Mouse (Mus musculus) cerebellum, adult 9-11 months (tissue): ENCODE results near the gene Cort.
A peak's percentile ranks its signal among the peaks of the same experiment; 100 is the strongest.
"Not testable (repeated sequence)": the region's sequence is repeated elsewhere in the genome, so short reads cannot be mapped to it uniquely, and the experiment has no call there.

Experiments
- DNase-seq: peaks from one replicate; pipeline ENCODE4 v3.0.0; 2022

The Cort gene

DNA sequence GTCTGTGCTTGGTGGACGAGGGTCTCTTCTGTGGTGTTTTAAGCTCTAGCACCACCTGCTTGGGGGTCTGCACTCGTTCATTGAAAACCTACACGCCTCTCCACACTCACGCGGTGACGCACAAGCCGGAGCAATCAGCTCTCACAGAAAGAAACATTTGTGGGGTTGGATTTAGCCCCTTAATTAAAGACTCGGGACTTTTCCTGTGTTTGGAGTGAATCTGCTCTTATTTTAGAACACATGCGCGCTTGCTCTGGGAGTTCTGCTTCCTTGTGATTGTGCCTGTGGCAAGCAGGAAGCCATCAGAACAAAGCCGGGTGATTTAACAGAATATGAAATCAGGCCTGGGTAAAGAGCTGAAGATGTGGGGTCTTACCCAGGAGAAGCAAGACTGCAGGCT, at the start of gene Cort:
Cort (minus strand) TSS at position 101 of the 400 bp plus-strand sequence.
- no peak for DNase-seq

GRCm38 (mm10) chr4:149173661-149174060, 47.1 kb upstream of the Cort start:
- no peak for DNase-seq

DNA sequence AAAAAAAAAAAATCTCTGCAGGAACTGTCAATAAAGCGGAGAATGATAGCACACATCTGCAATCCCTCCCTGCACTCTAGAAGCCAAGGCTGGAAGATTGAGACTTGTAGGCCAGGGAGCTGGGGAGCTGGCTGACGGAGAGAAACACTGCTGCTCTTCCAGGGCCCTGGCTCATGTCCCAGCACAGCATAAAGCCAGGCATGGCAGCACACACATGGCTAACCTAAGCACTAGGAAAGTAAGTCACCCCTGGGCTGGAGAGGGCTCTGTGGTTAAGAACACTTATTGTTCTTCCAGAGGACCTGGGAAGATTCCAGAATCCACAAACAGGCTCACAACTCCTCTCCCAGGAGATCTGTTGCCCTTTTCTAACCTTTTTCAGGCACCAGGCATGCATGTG, 46.1 kb upstream of the Cort start:
- peak; percentile 36 for DNase-seq

- no peak for DNase-seq
These were observed 45.5 kb upstream of the Cort start for GRCm38 (mm10) chr4:149172083-149172482.

GRCm38 (mm10) chr4:149171581-149171981, 45.0 kb upstream of the Cort start:
- DNase-seq: no peak

DNA sequence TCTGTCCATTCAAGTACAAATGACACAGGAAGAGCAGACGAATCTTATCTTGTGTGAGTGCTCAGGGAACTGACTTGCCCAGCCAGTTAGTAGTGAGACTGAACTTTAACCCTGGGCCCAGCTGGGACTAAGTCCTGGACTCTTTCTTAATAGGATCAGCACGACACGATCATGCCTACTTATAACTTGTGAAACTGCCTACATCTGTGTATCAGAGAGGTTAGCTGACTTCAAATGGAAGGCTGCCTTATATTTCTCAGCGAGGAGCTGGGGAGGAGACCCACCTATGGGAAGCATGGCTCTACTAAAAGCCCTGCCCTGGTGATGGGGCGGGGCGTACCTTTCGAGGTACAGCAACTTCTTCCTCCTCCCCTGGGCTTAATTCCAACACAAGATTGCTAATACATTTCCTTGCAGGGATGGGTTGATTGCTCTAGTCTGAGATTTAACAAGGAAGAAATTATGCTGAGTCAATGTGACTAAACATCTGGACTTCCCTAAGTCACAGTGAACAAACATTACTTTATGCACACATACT, 43.9 kb upstream of the Cort start:
- DNase-seq: no peak

GRCm38 (mm10) chr4:149169926-149170325, 43.4 kb upstream of the Cort start:
- DNase-seq: not testable (repeated sequence)

DNA sequence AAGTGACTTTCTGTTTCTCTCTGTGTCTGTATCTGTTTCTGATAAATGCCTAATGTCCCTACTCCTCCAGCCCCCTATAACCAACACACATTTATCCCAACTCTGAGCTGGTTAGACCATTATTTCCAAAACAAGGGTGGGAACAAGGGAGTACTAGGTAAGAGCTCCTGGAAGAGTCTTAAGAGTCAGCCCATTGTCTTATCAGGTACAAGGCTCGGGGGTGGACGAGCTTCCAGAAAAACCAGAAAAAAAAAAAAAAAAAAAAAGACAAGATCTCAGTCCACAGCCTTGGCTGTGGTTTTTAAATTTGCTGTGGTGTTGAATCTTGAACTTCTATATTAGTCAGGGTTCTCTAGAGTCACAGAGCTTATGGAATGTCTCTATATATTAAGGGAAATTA, 41.5 kb upstream of the Cort start:
- no peak for DNase-seq

GRCm38 (mm10) chr4:149166957-149167611, 40.5 kb upstream of the Cort start:
- DNase-seq: no peak

DNA sequence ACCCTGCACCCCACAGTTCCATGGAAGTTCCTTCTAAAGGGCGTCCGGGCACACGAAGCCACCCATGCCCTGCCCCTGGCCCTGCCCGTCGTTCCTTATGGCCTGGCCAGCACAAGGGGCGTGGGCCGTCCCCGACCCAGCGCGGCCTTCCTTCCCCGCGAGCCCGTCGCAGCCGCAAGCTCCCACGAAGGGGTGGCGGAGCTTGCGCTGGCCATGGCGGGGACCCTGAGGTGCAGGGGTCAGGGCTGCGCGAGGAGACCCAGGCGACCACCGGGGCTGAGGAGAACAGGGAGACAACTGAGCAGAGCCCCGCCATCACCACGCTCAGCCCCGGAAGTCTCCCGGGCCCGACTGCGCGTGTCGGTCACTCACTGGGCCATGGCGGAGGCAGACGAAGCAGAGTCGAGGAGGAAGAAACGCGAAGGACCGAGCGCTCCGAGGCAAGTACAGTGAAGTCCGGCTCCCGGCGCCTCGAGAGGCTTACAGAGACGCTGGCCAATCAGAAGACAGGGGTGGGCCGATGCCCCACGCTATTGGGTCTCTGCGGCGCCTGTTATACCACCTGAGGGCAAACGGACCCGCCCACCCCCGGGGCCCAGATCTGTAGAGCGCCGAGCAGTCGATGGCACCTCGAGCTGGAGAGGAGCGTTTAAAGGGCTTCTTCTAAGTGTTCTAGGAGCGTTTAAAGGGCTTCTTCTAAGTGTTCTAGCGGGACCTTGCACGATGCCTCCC, 39.8 kb upstream of the Cort start, which contains the start of gene Pgd:
Pgd (minus strand) TSS at position 557 of the 732 bp plus-strand sequence.
- DNase-seq: peak; percentile 95

- DNase-seq: no peak
These were observed 37.6 kb upstream of the Cort start for GRCm38 (mm10) chr4:149164150-149164549.

DNA sequence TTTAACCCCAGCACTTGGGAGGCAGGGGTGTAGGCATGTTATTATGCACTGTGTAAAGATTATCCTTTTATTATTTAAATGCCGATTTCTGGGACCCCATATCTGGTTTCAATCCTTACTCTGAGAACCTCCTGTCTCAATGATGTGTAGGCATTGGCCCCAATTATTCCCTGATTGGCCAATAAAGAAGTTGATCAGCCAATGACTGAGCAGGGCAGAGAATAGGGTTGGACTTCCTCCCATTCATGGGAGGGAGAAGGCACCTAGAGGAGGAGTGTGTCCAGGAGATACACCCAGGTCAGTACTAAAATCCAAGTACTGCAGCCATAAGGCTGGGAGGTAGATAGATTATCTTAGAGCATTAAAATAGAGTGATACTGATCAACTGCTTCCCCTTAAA, 36.6 kb upstream of the Cort start:
- DNase-seq: no peak

DNA sequence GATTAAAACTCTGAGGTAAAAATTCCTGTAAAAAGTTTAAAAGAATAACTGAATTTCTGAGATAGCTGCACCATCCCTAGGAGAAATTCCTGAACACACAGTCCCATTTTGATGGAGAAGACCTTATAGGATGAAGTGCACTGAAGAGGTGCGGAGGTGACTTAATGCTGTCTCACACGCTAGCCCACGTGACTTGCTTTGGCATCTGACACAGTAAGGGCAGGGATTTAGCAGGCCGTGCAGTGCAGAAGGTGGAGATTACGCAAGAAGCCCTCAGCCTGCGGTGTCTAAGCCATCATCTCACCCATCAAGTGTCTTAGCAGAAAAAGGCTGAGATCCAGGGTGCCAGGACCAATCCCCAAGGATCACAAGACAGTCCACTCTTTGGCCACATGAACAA, 34.6 kb upstream of the Cort start:
- no peak for DNase-seq

GRCm38 (mm10) chr4:149159891-149160290, 33.3 kb upstream of the Cort start:
- DNase-seq: no peak

DNA sequence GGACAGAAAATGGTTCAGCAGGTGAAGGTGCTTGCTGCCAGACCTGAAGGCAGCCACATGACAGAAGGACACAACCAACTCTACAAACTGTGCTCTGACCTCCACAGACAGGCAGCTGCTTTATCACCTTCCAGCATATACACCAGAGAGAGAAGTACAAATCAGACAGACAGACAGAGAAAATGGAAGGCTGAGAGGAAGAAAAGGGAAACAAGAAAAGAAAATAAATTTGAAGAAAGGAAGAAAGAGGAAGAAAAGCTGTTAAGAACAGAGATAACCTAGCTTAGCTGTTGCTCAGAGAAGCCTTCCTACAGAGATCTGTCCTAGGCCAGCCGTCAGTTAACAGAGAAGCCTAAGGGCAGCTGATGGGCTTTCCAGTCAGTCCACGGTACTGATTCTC, 32.6 kb upstream of the Cort start:
- DNase-seq: no peak

GRCm38 (mm10) chr4:149157415-149157973, 30.9 kb upstream of the Cort start:
- no peak for DNase-seq

DNA sequence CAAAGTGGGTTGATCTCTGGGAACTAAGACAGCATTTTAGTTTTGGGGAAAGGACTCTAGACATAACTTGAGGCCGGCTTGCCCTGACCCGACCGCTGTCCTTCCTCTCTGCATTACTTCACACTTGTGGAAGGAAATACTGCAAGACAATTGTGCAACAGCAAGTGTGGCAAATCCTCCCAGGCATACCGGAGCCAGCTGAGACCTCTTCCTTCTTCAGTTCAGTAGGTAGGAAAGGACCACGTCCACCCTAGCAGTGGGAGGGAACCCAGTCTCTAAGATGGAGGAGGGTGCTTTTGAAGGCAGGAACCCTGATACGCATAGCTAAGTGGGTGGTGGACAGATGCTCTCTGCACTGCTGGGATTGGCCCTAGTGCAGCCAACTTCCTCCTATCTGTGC, 29.1 kb upstream of the Cort start:
- DNase-seq: no peak

DNA sequence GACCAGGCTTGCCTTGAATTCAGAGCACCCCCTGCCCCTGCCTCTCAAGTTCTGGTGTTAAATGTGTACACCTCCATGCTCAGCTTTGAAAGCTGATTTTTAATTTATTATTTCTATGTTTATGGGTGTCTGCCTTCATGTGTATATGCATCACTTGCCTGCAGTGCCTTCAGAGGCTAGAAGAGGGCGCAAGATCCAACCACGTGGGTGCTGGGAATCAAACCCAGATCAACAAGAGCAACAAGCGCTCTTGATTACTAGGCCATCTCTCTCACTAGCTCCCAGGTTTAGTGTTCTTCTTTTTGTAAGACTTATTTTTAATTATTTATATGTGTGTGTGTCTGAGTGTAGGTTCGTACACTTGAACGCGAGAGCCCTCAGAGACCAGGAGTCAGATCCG, 28.3 kb upstream of the Cort start:
- no peak for DNase-seq

DNA sequence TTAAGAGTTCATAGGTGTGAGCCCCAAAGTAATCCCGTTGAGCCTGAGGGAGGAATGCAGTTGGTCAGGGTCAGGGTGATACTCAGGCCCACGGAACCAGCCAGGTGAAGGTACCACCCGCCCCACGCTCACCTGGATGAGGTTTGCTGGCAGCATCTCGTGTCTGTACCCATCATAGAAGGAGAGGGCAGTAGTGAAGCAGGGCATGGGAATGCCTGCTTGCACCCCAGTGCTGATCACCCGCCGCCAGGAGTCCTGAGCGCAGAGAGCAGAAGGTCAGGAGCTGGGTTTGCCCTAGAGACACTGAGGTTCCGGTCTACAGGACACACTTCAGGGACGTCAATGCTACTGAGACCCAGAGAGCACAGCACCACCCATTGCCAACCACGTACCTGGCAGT, 24.2 kb upstream of the Cort start:
- no peak for DNase-seq

DNA sequence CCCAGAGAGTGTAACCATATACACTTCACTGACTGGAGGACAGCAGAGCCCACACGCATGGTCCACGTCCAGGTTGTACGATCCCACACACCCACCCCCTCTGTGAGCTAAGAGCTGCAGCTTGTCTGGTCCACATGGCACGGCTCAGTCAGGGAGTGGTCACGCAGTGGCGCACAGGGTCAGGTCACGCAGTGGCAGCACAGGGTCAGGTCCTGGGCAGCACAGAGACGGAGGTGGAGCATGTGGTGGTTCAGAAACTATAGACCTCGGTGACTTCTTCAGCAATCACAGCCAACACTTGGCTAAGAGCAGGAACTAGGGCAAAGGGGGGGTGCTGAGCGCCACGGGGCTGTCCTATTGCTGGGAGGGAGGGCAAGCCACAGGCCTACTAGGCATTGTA, 23.7 kb upstream of the Cort start:
- DNase-seq: no peak

GRCm38 (mm10) chr4:149149611-149150010, 23.0 kb upstream of the Cort start:
- DNase-seq: no peak

GRCm38 (mm10) chr4:149149196-149149595, 22.6 kb upstream of the Cort start:
- no peak for DNase-seq

DNA sequence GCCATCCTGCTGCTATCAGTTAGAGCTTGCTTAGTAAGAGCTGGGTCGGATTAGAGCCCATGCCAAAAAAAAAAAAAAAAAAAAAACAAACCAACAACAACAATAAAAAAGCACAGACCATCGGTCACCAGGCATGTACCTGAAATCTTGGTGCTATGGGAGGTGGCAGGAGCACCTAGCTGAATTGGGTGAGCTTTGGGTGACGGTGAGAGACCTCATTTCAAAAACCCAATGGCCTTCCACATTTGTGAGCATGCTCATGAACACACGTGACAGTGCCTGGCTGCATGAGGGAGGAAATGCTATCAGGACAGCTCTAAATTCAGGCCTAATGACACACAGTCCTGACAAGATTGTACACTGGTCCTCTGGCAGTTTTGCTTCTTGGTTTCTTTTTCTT, 21.5 kb upstream of the Cort start:
- DNase-seq: no peak

DNA sequence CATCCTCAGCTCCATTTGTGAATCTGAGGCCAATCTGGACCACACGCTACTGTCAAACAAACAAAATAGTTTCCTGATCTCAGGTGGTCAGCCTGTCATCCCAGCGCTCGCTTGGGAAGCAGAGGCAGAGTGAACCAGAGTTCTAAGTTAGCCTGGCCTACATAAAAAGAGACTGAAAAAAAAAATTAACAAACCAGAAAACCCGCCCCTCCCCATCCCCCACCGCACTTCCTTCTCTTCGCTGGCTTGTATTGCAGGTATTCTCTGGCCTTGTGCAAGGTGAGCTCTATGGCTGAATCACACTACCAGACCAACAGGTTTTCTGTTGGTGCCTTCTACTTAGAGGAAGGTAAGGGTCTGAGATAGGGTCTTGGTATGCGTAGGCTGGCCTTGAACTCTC, 21.0 kb upstream of the Cort start:
- DNase-seq: no peak
